Mouse (Mus musculus): Measurements from ENCODE around the gene Ralgapa2. TPM values are rescaled to one million over a fixed set of nuclear protein-coding genes. Genes with fewer than 3 reads are reported as not detected.

The Ralgapa2 gene
- total and polyA plus RNA-seq, 3 experiments = 14.5 to 41.3 (median 36.7) TPM

- no peak for DNase-seq
- Histone ChIP-seq H3K4me1 (ENCODE audit: control insufficient read depth, insufficient read depth, low read length) (no peaks in the 10 kb centered on the region; the same call in 1 of the 2 replicates), H3K4me3 (no peak overlapping the region), H3K79me2 (replicated peaks; ENCODE audit: control insufficient read depth, insufficient read depth, low read length) (no peaks in the 10 kb centered on the region), H3K27me3 (ENCODE audit: control insufficient read depth, insufficient read depth, low read length) (no peaks in the 10 kb centered on the region), H3K27ac (no peak overlapping the region), H3K36me3 (ENCODE audit: control insufficient read depth, insufficient read depth, low read length) (peaks cover 2% of the 10 kb centered on the region), H3K9ac (ENCODE audit: low read depth, low read length) (no peak overlapping the region)
- intact Hi-C loops (cut with DNase I) = no loop called here
- 65% methylated on average over 1 of the region's 1 CpGs for WGBS
- no peak for TF ChIP-seq POLR2A (IDR thresholded peaks at IDR 0.05; ENCODE audit: insufficient read depth, low read depth, low read length)
- peak; percentile 40 for TF ChIP-seq CTCF (IDR thresholded peaks at IDR 0.05)
These were observed 127.6 kb downstream of the Ralgapa2 start for GRCm38 (mm10) chr2:146384582-146384981.

- DNase-seq = no peak
- no peak overlapping the region for H3K4me3 ChIP-seq
- no peaks in the 10 kb centered on the region for H3K4me1 ChIP-seq (ENCODE audit: control insufficient read depth, insufficient read depth, low read length)
- H3K27me3 ChIP-seq (ENCODE audit: control insufficient read depth, insufficient read depth, low read length) = no peaks in the 10 kb centered on the region
- WGBS = 88% methylated on average over 5 of the region's 5 CpGs
- H3K36me3 ChIP-seq (ENCODE audit: control insufficient read depth, insufficient read depth, low read length) = no peaks in the 10 kb centered on the region; the same call in 1 of the 2 replicates
- TF ChIP-seq CTCF (IDR thresholded peaks at IDR 0.05) = no peak
- H3K9ac ChIP-seq (ENCODE audit: low read depth, low read length) = no peak overlapping the region
- no peaks in the 10 kb centered on the region for H3K79me2 ChIP-seq (replicated peaks; ENCODE audit: control insufficient read depth, insufficient read depth, low read length)
- H3K27ac ChIP-seq = no peak overlapping the region
- intact Hi-C loops (cut with DNase I) = no loop called here
These were observed 135.9 kb downstream of the Ralgapa2 start for GRCm38 (mm10) chr2:146376293-146376692.

- Histone ChIP-seq H3K27ac (no peak overlapping the region), H3K36me3 (ENCODE audit: control insufficient read depth, insufficient read depth, low read length) (peaks cover under 1% of the 10 kb centered on the region; the same call in 1 of the 2 replicates), H3K9ac (ENCODE audit: low read depth, low read length) (no peak overlapping the region), H3K79me2 (replicated peaks; ENCODE audit: control insufficient read depth, insufficient read depth, low read length) (no peaks in the 10 kb centered on the region), H3K4me3 (no peak overlapping the region), H3K27me3 (ENCODE audit: control insufficient read depth, insufficient read depth, low read length) (no peaks in the 10 kb centered on the region), H3K4me1 (ENCODE audit: control insufficient read depth, insufficient read depth, low read length) (no peaks in the 10 kb centered on the region)
- intact Hi-C loops (cut with DNase I) = no loop called here
- DNase-seq = no peak
- WGBS = 89% methylated on average over 12 of the region's 12 CpGs
- TF ChIP-seq POLR2A (IDR thresholded peaks at IDR 0.05; ENCODE audit: insufficient read depth, low read depth, low read length) = no peak
- no peak for TF ChIP-seq EP300 (IDR thresholded peaks at IDR 0.05; ENCODE audit: insufficient read depth, low read depth, low read length)
- TF ChIP-seq CTCF (IDR thresholded peaks at IDR 0.05) = no peak
These were observed 146.0 kb downstream of the Ralgapa2 start for GRCm38 (mm10) chr2:146366098-146366497.

- Histone ChIP-seq H3K27me3 (ENCODE audit: control insufficient read depth, insufficient read depth, low read length) (no peaks in the 10 kb centered on the region), H3K4me3 (no peak overlapping the region), H3K36me3 (ENCODE audit: control insufficient read depth, insufficient read depth, low read length) (peaks cover 2% of the 10 kb centered on the region; the same call in 1 of the 2 replicates), H3K4me1 (ENCODE audit: control insufficient read depth, insufficient read depth, low read length) (no peaks in the 10 kb centered on the region), H3K27ac (no peak overlapping the region), H3K79me2 (replicated peaks; ENCODE audit: control insufficient read depth, insufficient read depth, low read length) (no peaks in the 10 kb centered on the region), H3K9ac (ENCODE audit: low read depth, low read length) (no peak overlapping the region)
- intact Hi-C loops (cut with DNase I) = no loop called here
- TF ChIP-seq CTCF (IDR thresholded peaks at IDR 0.05) = no peak
- WGBS = 77% methylated on average over 11 of the region's 11 CpGs
- no peak for DNase-seq
These were observed 146.7 kb downstream of the Ralgapa2 start for GRCm38 (mm10) chr2:146365368-146365983.

- 82% methylated on average over 2 of the region's 2 CpGs for WGBS
- intact Hi-C loops (cut with DNase I) = no loop called here
- no peak overlapping the region for H3K27ac ChIP-seq
- H3K4me3 ChIP-seq = no peak overlapping the region
- no peaks in the 10 kb centered on the region for H3K27me3 ChIP-seq (ENCODE audit: control insufficient read depth, insufficient read depth, low read length)
- TF ChIP-seq CTCF (IDR thresholded peaks at IDR 0.05) (no peak), EP300 (IDR thresholded peaks at IDR 0.05; ENCODE audit: insufficient read depth, low read depth, low read length) (no peak), POLR2A (IDR thresholded peaks at IDR 0.05; ENCODE audit: insufficient read depth, low read depth, low read length) (no peak)
- H3K4me1 ChIP-seq (ENCODE audit: control insufficient read depth, insufficient read depth, low read length) = no peaks in the 10 kb centered on the region
- no peaks in the 10 kb centered on the region for H3K79me2 ChIP-seq (replicated peaks; ENCODE audit: control insufficient read depth, insufficient read depth, low read length)
- DNase-seq = no peak
- peaks cover 4% of the 10 kb centered on the region; the same call in 1 of the 2 replicates for H3K36me3 ChIP-seq (ENCODE audit: control insufficient read depth, insufficient read depth, low read length)
- H3K9ac ChIP-seq (ENCODE audit: low read depth, low read length) = no peak overlapping the region
These were observed 148.7 kb downstream of the Ralgapa2 start for GRCm38 (mm10) chr2:146363483-146363882.

GRCm38 (mm10) chr2:146362932-146363331 is 149.2 kb downstream of the Ralgapa2 start:
- no peaks in the 10 kb centered on the region for H3K4me1 ChIP-seq (ENCODE audit: control insufficient read depth, insufficient read depth, low read length)
- H3K4me3 ChIP-seq = no peak overlapping the region
- WGBS = 89% methylated on average over 1 of the region's 1 CpGs
- DNase-seq = no peak
- H3K27me3 ChIP-seq (ENCODE audit: control insufficient read depth, insufficient read depth, low read length) = no peaks in the 10 kb centered on the region
- peaks cover 4% of the 10 kb centered on the region; the same call in 1 of the 2 replicates for H3K36me3 ChIP-seq (ENCODE audit: control insufficient read depth, insufficient read depth, low read length)
- no peak overlapping the region for H3K9ac ChIP-seq (ENCODE audit: low read depth, low read length)
- no peaks in the 10 kb centered on the region for H3K79me2 ChIP-seq (replicated peaks; ENCODE audit: control insufficient read depth, insufficient read depth, low read length)
- no peak overlapping the region for H3K27ac ChIP-seq
- no peak for TF ChIP-seq POLR2A (IDR thresholded peaks at IDR 0.05; ENCODE audit: insufficient read depth, low read depth, low read length)
- TF ChIP-seq CTCF (IDR thresholded peaks at IDR 0.05) = no peak
- no peak for TF ChIP-seq EP300 (IDR thresholded peaks at IDR 0.05; ENCODE audit: insufficient read depth, low read depth, low read length)
- intact Hi-C loops (cut with DNase I) = no loop called here
